Mouse (Mus musculus) bone marrow, adult 2 months (tissue): ENCODE data around the gene Kri1.

Source experiments
- CTCF ChIP-seq: fragments of 200-500 bp; IDR thresholded peaks from 2 replicates; pipeline ENCODE4 v1.5.1; 2011; ENCODE audit warnings: low read length, control low read depth; ENCODE audit not compliant: control insufficient read depth, insufficient read depth
- POLR2A ChIP-seq: fragments of 200-500 bp; IDR thresholded peaks from 2 replicates; pipeline ENCODE4 v1.6.1; 2011; ENCODE audit warnings: low read depth, mild to moderate bottlenecking, control low read depth, low read length, borderline replicate concordance; ENCODE audit not compliant: control insufficient read depth

DNA sequence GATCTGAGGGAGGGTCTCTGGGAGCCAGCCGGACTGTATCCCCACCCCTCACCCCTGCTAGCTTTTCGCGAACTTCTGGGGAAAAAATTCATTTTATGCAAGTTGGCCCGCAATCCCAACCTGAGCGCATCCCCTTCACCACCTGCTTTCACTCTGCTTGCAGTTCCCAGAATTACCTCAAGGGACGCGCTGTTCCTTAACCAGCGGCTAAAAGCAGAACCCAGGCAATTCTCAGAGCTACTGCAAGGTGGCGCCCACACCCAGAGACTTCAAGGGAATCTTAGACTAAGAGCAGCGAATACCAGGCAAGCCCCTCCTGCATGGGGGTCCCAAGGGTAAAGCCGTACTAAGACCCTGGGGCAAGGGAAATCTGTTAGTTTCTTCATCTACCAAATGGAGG lies 46.4 kb downstream of the Kri1 start:
- peak; percentile 96 for TF ChIP-seq CTCF
- TF ChIP-seq POLR2A, result no peak
